Mouse (Mus musculus) thymus, postnatal 25 days (tissue): ENCODE measurements around the gene Slc9a3r1.

Experiments used
- DNase-seq: peaks from one replicate; pipeline ENCODE4 v3.0.0; 2022

Slc9a3r1 gene

GRCm38 (mm10) chr11:115162832-115163480, at the start of gene Slc9a3r1:
Gene Slc9a3r1, plus strand, starts transcription at chr11:115163341.
- peak; percentile 100 for DNase-seq

- no peak for DNase-seq
These were observed 43.7 kb upstream of the Slc9a3r1 start for GRCm38 (mm10) chr11:115119409-115119808.

- no peak for DNase-seq
These were observed 34.7 kb upstream of the Slc9a3r1 start for GRCm38 (mm10) chr11:115128483-115128882.

DNA sequence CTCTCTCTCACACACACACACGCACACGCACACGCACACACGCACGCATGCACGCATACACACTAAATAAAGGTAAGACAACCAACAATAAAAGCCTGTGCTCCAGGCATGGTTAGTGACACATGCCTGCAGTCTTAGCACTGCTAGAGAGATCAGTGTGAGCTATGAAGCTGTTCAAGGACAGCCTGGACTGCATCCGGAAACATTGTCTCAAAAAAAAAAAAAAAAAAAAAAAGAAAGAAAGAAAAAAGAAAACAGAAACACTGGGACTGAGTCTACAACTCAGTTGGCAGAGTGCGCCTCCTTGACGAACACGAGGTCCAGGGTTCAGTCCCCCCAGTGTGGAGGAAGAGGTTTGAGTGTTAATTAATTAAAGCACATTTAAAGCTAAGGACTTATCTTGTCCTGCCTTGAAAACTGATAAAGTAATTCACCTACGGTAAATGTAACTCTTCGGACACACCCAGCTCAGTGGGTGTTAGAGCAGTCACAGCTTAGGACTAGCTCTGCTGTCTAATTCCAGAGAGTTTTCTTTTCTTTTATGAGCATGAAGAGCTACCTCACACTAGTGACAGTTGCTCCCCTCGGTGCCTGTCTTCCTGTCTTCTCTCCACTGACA, 33.5 kb upstream of the Slc9a3r1 start:
- DNase-seq: no peak

DNA sequence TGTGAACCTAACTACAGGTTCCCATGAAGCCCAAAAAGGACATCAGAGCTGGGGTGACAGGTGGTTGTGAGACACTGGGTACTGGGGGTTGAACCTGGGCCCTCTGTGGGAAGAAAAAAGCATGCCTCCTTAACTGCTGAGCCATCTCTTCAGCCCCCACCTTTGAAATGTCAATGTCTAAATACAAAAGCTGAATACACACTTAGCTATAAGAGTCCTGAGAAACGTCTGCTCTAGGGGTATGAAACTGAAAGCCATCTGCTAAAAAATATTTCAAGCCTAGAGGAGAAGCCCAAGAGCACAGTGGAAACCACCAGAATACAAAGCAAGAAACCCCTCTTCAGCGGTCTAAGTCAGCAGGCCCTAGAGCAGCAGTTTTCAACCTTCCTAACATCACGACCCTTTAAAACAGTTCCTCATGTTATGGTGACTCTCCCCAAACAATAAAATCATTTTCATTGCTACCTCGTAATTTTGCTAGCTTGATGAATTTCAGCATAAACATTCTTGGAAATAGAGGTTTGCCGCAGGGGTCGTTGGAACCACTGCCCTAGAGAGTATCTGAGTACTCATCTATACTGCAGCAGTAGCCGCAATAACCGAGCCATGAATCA, 31.3 kb upstream of the Slc9a3r1 start:
- DNase-seq: no peak

DNA sequence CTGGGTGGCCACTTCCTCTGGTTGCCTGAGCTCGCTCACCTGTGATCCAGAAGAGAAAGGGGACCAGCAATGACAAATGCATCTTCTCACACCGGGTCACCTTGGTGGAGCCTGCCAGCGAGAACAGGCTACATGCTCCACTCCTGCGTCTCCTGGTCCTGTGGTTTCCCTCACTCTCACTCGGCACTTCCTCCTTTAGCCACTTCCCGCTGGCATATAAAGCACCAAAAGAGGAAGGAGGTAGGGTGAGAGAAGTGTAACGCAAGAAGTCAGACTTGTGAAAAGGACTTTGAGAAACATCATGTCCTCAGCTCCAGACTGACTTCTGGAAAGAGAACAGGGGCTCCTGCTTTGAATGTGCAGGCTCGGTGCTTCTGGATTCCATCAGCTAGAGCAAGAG, 29.3 kb upstream of the Slc9a3r1 start, which contains the start of gene Cd300lf:
Cd300lf (minus strand) TSS at position 193 of the 400 bp plus-strand sequence.
- DNase-seq: no peak

- no peak for DNase-seq
These were observed 24.4 kb upstream of the Slc9a3r1 start for GRCm38 (mm10) chr11:115138597-115139262.

GRCm38 (mm10) chr11:115141970-115142369, 21.2 kb upstream of the Slc9a3r1 start:
- no peak for DNase-seq

DNA sequence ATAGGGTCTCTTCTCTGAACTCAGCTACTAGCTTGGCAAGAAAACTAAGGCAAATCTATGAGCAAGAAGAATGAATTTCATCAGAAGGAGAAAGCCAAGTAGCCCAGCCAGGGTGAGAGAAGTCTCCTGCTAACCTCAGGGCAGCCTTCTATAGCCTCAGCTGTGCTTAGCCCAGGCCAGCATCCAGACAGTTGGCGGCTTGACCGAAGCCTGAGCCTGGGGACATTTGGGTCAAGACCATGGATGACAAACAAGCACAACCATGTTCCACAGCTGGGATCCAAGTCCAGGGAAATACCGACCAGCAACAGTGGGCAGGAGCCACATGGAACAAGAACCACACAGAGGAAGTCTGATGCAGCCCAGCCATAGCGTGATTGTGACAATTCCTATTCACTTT, 15.3 kb upstream of the Slc9a3r1 start:
- no peak for DNase-seq

GRCm38 (mm10) chr11:115150741-115151254, 12.3 kb upstream of the Slc9a3r1 start:
- no peak for DNase-seq

- DNase-seq: peak; percentile 39
These were observed 11.2 kb upstream of the Slc9a3r1 start for GRCm38 (mm10) chr11:115151755-115152429.

DNA sequence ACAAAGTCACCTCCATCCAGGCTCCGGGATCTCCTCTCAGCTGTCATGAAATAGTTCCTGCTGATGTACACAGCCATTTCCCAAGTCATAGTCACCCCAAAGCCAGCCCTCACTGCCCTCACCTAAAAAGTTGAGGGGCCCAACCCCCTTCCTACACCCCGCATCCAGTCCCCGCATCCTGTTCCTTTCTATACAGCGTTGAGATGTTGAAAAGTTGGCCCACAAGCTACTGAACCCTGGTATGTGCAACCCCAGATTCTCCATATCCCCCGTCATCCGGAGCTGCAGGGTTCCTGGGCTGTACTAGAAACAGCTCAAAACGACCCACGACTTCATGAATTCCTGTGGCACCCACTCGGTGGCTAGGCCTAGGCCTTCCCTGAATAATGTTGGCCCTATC, 10.1 kb upstream of the Slc9a3r1 start:
- no peak for DNase-seq

DNA sequence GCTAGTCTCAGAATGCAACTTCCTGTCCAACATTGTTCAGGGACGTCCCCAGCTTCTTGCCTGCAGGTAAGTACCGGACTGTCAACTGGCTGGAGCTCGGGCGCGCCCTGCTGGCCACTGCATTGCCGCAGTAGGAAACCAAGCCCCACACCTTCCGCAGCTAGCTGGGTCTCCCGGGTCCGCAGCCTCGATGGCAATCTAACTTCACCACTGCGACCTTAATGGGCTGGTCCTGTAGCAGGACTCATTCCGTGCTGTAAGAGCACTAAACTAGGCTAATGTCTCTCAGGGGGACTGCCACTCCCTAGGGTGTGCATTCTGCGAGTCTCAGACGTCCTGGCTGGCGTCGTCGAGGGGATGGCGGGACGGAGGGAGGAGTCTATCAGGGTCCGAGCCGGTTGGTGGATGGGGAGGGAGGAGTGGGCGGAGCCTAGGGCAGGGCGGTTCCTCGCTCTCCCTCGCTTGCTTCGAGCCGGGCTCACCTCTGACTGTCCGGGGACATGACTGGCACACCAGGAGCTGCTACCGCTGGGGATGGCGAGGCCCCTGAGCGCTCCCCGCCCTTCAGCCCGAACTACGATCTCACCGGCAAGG, 9.3 kb upstream of the Slc9a3r1 start:
- peak; percentile 92 for DNase-seq

DNA sequence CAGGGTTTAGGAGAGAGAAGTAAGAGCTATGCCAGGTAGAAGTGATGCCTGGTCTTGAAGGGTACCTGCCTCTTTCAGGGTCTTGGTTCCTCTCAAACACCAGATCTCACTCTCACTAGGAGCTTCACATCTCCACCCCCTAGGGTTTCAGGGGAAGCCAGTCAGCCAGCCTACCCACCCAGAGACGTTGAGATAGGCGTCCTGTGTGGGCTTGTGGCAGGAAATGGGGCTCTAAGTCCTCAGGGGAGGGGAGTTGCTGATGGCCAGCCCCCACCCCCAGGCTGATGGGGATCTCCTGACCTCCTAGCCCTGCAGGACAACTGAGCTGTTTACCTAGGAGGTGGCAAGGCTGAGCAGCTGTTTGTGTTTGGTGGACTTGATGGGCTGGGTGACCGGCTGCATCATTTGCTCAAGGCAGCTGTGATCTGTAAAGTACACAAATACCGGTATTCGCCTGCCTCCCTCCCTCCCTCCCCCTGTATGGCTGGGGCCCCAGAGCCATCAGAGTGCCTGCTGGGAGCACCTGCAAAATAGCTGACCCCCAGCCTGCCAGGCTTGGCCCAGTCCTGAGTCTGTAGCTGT, 8.0 kb upstream of the Slc9a3r1 start:
- peak; percentile 75 for DNase-seq

DNA sequence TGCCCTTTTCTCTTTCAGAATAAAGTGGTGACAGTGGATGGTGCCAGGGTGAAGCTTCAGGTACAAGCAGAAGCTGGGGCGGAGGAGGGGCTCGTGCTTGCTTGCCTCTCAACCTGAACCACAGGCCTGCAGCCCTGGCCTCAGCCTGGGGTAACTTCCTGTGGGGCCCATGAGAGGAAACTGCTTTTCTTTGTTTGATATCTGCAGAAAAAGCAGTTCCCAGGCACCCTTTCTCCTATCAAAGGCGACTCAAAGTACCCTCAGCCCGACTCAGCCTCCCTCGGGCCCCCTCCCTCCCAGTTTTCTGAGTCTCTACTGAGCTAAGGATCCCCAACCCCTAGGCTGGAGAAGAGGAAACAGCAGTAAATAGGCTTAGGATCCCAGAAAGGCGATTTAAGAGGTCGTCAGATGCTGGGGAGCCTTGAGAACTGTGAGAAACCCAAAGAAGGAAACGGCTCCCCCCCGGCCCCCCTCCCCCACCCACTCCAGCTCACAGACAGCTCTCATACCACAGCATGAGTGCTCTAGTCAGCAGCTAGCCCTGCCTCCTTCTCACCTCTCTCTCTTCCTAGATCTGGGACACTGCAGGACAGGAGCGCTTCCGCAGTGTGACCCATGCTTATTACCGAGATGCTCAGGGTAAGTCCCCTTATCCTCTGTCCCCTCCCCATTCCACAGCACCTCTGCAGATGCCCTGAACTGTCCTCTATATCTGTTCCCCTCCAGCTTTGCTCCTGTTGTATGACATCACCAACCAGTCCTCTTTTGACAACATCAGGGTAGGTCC, 5.0 kb upstream of the Slc9a3r1 start:
- DNase-seq: peak; percentile 88

GRCm38 (mm10) chr11:115160016-115160797, 2.9 kb upstream of the Slc9a3r1 start:
- peak; percentile 78 for DNase-seq

DNA sequence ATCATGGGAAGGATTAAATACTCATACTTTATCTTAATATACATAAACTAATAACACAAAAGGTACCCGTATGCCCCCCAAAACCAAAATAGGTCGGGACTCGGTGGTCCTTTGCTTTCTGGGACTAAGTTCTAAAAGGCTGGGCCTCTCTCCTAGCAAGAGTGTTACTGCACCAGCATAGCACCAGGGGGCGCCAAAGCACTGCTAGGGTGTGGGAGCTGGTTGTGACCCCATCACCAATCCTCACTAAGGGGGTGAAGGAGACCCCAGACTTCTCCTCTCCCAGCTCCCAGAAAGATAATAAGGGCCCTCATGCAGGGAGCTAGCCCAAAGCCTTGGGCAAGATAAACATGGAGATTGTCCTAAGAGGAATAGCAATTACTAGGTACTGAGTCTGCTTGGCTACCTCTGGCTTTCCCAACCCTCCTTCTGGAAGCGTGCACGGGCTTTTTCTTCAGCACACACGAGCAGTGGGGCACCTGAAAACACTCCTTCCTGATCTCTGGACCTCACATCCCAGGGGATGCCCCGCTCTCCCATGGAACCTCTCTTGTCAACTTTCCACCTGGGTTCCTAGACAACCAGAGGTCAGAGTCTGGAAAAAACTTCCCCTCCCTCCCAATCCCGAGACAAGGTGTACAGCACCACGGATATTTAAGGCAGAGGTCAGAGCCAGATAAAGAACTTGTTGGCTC, 2.1 kb upstream of the Slc9a3r1 start:
- DNase-seq: peak; percentile 91

DNA sequence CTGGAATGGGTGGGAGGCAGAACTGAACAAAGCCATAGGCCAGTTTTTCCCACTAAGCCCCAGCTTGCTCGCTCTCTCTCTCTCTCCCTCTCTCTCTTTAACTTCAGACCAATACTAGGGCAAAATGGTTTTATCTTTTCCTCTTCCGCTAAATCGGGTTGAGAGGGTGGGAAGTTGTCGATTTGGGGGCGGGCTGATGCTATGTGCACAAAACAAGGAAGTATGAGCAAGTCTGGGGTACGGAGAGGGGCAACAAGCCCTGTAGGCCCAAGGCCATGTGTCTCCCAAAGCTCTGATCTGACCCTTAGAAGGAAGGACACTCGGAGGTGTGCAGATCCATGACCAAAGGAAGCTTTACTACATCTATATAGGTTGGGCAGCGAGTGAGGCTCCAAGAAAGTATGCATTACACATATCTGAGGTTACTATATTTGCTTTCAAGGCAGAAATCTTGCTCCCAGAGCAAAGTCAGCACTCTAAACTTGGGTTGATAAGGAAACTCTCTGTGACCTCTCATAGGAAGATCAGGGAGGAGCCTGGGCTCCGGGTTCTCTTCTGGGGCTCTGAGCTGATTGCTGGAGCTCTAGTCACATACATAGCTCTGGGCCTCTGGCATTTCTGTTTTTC, 1.4 kb upstream of the Slc9a3r1 start:
- DNase-seq: peak; percentile 69

GRCm38 (mm10) chr11:115162205-115162601, 938 bp upstream of the Slc9a3r1 start:
- no peak for DNase-seq
